Mouse (Mus musculus) mature B cell (primary cell): Measurements from ENCODE around the gene Msx1.

Experiments
- in situ Hi-C: fragments of 300-500 bp; cut with MboI; formaldehyde crosslinking; loops from 2 replicates; pipeline ENCODE4 v1.14.3; 2019

Msx1 gene

GRCm38 (mm10) chr5:37796751-37797150 lies 27.6 kb downstream of the Msx1 start:
- in situ Hi-C loops: no loop called here

DNA sequence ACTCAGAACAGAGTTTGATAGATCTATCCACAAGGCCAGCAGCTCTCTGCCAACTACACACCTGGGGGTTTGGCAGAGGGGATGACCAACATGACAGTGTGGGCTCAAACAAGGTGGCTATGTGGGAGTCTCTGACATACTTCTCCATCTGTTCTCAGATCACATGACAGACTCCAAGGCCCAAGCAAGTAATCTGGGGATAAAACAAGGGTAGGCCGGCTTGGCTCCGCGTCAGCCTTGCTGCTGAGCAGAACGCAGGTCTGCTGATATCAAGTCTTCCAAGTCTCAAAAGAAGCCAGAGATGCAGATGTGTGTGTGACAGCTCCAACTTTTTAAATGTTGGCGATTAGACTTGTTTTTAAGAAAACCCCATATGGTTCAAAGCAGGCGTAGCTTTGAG lies 28.7 kb downstream of the Msx1 start:
- in situ Hi-C loops: no loop called here

DNA sequence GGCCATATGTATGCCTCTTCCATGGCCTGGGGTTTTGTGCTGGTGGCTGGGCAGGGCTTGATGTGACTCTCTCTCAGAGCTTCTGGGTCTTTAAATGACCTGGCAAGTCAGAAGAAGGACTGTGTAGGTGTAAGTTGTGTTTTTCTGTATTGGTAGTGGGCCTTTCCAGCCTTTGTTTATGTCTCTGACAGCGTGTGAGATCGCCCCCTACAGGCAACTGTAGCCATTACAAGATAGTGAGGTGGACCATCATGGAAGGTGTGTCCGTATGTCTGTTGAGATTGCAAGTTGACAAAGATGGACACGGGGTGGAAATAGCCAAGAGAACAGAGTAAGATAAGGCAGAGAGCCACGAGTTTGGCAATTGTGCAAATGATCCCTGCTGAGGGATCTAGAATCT lies 32.2 kb downstream of the Msx1 start:
- in situ Hi-C loops: no loop called here

- in situ Hi-C loops: no loop called here
These were observed 39.5 kb downstream of the Msx1 start for GRCm38 (mm10) chr5:37784847-37785391.

GRCm38 (mm10) chr5:37783306-37783705 lies 41.1 kb downstream of the Msx1 start:
- in situ Hi-C loops: no loop called here

- in situ Hi-C loops: no loop called here
These were observed 48.7 kb downstream of the Msx1 start for GRCm38 (mm10) chr5:37775681-37776080.

- in situ Hi-C loops: no loop called here
These were observed 50.4 kb downstream of the Msx1 start for GRCm38 (mm10) chr5:37774011-37774410.

GRCm38 (mm10) chr5:37770870-37771269 lies 53.5 kb downstream of the Msx1 start:
- in situ Hi-C loops: no loop called here
